Mouse (Mus musculus) spleen, postnatal 36 days (tissue): ENCODE data around the gene Spaca1.
"Not testable (repeated sequence)": the region's sequence is repeated elsewhere in the genome, so short reads cannot be mapped to it uniquely, and the experiment has no call there.

ENCODE experiments used
- DNase-seq, 2 experiments: peaks; one replicate each; pipeline ENCODE4 v3.0.0; 2022; ENCODE audit warnings: low spot score in 2 of 2, mixed read lengths in 1 of 2

The Spaca1 gene

GRCm38 (mm10) chr4:34049571-34050255 lies at the start of gene Spaca1:
Spaca1 (minus strand) TSS chr4:34050191.
- no peak for DNase-seq

DNA sequence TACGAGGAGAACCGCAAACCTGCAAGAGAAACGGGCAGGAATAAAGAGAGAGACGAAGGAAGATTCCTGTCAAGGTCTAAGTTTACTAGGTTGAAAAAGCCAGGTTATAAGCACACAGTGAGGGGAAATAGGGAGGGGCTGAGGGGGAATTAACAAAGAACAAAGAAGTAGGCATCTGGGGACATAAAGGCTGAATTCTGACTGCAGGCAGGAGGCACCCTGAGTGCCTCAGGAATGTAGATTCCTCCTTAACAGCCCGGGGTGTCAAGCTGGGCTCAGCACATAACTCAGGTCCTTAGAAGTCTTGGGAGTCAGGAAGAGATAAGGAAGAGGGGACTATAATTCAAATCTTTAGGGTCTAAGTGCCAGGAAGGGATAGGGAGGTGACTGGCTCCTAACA lies 37.3 kb upstream of the Spaca1 start:
- DNase-seq: not testable (repeated sequence)

- no peak for DNase-seq
Observed at GRCm38 (mm10) chr4:34081064-34081463, 31.1 kb upstream of the Spaca1 start.

DNA sequence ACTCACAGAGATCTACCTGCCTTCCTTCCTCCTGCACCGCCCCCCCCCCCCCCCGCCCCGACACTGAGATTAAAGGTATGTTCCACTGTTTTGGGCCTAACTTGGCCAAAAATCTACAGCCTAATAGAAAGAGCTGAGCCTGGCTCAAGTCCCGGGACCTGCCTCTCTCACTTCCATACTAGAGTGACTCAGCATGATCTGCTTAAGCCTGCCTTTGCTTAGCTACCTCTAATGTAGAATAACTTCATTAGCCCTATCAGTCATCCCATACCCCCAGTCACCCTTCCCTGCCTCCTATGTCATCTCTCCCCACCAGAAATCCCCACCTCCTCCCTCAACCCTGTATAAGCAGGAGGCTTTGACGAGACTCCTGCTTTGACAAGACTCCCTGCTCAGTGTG lies 19.0 kb upstream of the Spaca1 start:
- no peak for DNase-seq

GRCm38 (mm10) chr4:34058320-34058719 lies 8.3 kb upstream of the Spaca1 start:
- no peak for DNase-seq

DNA sequence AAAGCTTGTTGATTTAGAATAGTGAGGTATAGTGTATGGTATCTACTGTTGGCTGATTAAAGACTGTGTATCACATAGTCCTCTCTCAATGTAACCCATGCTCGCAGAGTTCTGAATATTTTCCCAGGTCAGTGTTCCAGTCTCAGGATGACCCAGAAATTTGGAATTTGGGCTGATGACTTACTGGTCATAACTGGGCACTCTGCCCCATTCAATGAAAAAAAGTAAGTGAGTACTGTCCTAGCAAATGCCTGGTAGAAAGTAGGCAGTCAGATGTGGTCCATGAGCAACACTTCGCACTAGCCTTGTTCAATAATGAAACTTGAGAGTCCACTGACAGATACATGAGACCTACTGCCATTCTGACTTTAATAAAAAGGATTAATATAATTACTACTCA lies 23.2 kb downstream of the Spaca1 start:
- no peak for DNase-seq

DNA sequence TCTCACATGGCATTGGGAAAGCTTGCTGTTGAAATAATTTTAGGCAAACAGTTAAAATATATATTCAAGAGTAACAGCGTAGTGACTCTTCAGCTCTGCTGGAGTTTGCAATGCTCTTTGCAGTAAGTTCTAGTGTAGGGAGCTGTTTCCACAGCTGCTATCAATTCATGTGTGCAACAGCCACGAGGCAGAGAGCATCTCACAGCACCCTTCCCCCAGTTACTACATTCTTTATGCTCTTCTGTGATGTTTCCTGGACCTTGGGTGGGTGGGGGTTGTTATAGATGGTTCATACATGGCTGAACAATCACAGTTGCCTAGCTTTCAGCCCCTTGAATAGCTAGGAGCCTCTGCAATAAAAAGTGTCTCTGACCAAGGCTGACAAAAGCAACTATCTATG lies 28.5 kb downstream of the Spaca1 start:
- no peak for DNase-seq

- peak in 1 of 2 experiments; percentile 14 for DNase-seq
Observed at GRCm38 (mm10) chr4:33996382-33996781, 53.6 kb downstream of the Spaca1 start.

- no peak for DNase-seq
Observed at GRCm38 (mm10) chr4:33992687-33993086, 57.3 kb downstream of the Spaca1 start.

GRCm38 (mm10) chr4:33988466-33989089 lies 61.4 kb downstream of the Spaca1 start:
- peak in 1 of 2 experiments; percentile 5 for DNase-seq
